Mouse (Mus musculus) liver, adult 2 months (tissue): ENCODE data around the gene Cenpa.

Experiments
- CTCF ChIP-seq: fragments of 200-500 bp; IDR thresholded peaks from 2 replicates; pipeline ENCODE4 v1.5.1; 2011; ENCODE audit warnings: low read depth, low read length, control low read depth
- POLR2A ChIP-seq: fragments of 200-500 bp; IDR thresholded peaks from 2 replicates; pipeline ENCODE4 v1.6.1; 2011; ENCODE audit warnings: low read length, control low read depth; ENCODE audit not compliant: insufficient read depth; ENCODE audit errors: extremely low read depth

DNA sequence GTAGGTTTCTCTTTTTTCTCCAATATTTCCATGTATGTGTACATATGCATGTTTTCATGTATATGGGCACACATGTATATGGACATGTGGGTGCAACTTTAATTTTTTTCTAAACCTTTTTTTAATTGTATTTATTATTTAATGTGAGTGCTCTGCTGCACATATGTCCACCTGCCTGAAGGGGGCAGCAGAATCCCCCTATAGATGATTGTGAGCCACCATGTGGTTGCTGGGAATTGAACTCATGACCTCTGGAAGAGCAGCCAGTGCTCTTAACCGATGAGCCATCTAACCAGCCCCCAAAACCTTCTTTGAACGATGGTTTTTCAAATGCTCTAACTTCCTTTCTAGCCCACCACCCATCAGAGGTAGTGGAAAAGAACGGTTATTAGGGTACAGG lies 17.4 kb downstream of the Cenpa start:
- peak; percentile 20; the same call in 1 of the 2 replicates for TF ChIP-seq CTCF
- no peak for TF ChIP-seq POLR2A
